Mouse (Mus musculus): Measurements from ENCODE around the gene Gm3159. TPM values are rescaled to one million over a fixed set of nuclear protein-coding genes. Genes with fewer than 3 reads are reported as not detected.

The Gm3159 gene
- polyA plus RNA-seq, 1 experiment, result not detected

Other genes starting within 250 kb of the Gm3159 start
- gene Gm3127, start 232.5 kb upstream of the Gm3159 start, polyA plus RNA-seq (2012), result not detected in 2 replicates
- gene Gm2974, start 214.9 kb upstream of the Gm3159 start, polyA plus RNA-seq (2012), result not detected in 2 replicates
- 0.02 TPM in 2 replicates for gene Gm3138, start 147.9 kb upstream of the Gm3159 start, polyA plus RNA-seq (2012)
- not detected in 2 replicates for gene Gm3149, start 80.2 kb upstream of the Gm3159 start, polyA plus RNA-seq (2012)
- not detected in 2 replicates for gene 2610042L04Rik, start 62.8 kb upstream of the Gm3159 start, polyA plus RNA-seq (2012)
- not detected in 2 replicates for gene Gm3164, start 17.9 kb downstream of the Gm3159 start, polyA plus RNA-seq (2012)
- not detected in 2 replicates for gene Gm3173, start 33.5 kb downstream of the Gm3159 start, polyA plus RNA-seq (2012)
- gene Gm3182, start 84.2 kb downstream of the Gm3159 start, polyA plus RNA-seq (2012), result not detected in 2 replicates
- gene Gm3047, start 157.9 kb downstream of the Gm3159 start, polyA plus RNA-seq (2012), result not detected in 2 replicates
- gene Gm8159, start 234.8 kb downstream of the Gm3159 start, polyA plus RNA-seq (2012), result not detected in 2 replicates

Data from erythroblast, embryonic 14.5 days (primary cell).